Mouse (Mus musculus): ENCODE measurements around the gene Rora. TPM values are rescaled to one million over a fixed set of nuclear protein-coding genes. Genes with fewer than 3 reads are reported as not detected.

Rora gene
- polyA plus RNA-seq, 1 experiment from 2014 or later: 6.5 TPM

- Histone ChIP-seq H3K27ac (ENCODE audit: low read depth, low read length) (no peak overlapping the region), H3K4me1 (ENCODE audit: control insufficient read depth, insufficient read depth, low read length) (peaks cover 12% of the 10 kb centered on the region)
- ATAC-seq (replicated peaks; ENCODE audit: insufficient number of reproducible peaks, low FRiP score, low TSS enrichment): no peak
Observed at GRCm38 (mm10) chr9:68696425-68696956, 42.9 kb downstream of the Rora start.

GRCm38 (mm10) chr9:68699341-68699740, 45.8 kb downstream of the Rora start:
- H3K36me3 ChIP-seq (ENCODE audit: control insufficient read depth, insufficient read depth, low read length): no peaks in the 10 kb centered on the region
- no peaks in the 10 kb centered on the region for H3K9me3 ChIP-seq (replicated peaks; ENCODE audit: control insufficient read depth, low read length)
- 74% methylated on average over 1 of the region's 1 CpGs for WGBS (ENCODE audit: insufficient replicate concordance)
- ATAC-seq (replicated peaks; ENCODE audit: insufficient number of reproducible peaks, low FRiP score, low TSS enrichment): no peak
- no peak overlapping the region for H3K4me3 ChIP-seq (ENCODE audit: low read depth, low read length)
- H3K4me1 ChIP-seq (ENCODE audit: control insufficient read depth, insufficient read depth, low read length): peaks cover 12% of the 10 kb centered on the region
- H3K9ac ChIP-seq (ENCODE audit: low read depth, low read length): no peak overlapping the region
- peaks cover 6% of the 10 kb centered on the region; the same call in 1 of the 2 replicates for H3K27me3 ChIP-seq (ENCODE audit: control insufficient read depth, insufficient read depth, low read length)
- no peak overlapping the region for H3K4me2 ChIP-seq
- H3K27ac ChIP-seq (ENCODE audit: low read depth, low read length): no peak overlapping the region

More at GRCm38 (mm10) chr9:68696425-68696956, 42.9 kb downstream of the Rora start:
- H3K9ac ChIP-seq (ENCODE audit: low read depth, low read length): no peak overlapping the region
- 80% methylated on average over 3 of the region's 3 CpGs for WGBS (ENCODE audit: insufficient replicate concordance)
- no peak overlapping the region for H3K4me2 ChIP-seq
- peaks cover 8% of the 10 kb centered on the region; the same call in 1 of the 2 replicates for H3K27me3 ChIP-seq (ENCODE audit: control insufficient read depth, insufficient read depth, low read length)
- H3K36me3 ChIP-seq (ENCODE audit: control insufficient read depth, insufficient read depth, low read length): no peaks in the 10 kb centered on the region
- H3K9me3 ChIP-seq (replicated peaks; ENCODE audit: control insufficient read depth, low read length): no peaks in the 10 kb centered on the region
- no peak overlapping the region for H3K4me3 ChIP-seq (ENCODE audit: low read depth, low read length)

GRCm38 (mm10) chr9:68699856-68700255, 46.3 kb downstream of the Rora start:
- H3K4me2 ChIP-seq: no peak overlapping the region
- H3K9me3 ChIP-seq (replicated peaks; ENCODE audit: control insufficient read depth, low read length): no peaks in the 10 kb centered on the region
- H3K36me3 ChIP-seq (ENCODE audit: control insufficient read depth, insufficient read depth, low read length): no peaks in the 10 kb centered on the region
- no peak overlapping the region for H3K9ac ChIP-seq (ENCODE audit: low read depth, low read length)
- no peak overlapping the region for H3K4me3 ChIP-seq (ENCODE audit: low read depth, low read length)
- 63% methylated on average over 4 of the region's 4 CpGs for whole genome bisulfite sequencing (ENCODE audit: insufficient replicate concordance)
- peaks cover 10% of the 10 kb centered on the region for H3K4me1 ChIP-seq (ENCODE audit: control insufficient read depth, insufficient read depth, low read length)
- no peak overlapping the region for H3K27ac ChIP-seq (ENCODE audit: low read depth, low read length)
- ATAC-seq (replicated peaks; ENCODE audit: insufficient number of reproducible peaks, low FRiP score, low TSS enrichment): no peak
- peaks cover 6% of the 10 kb centered on the region; the same call in 1 of the 2 replicates for H3K27me3 ChIP-seq (ENCODE audit: control insufficient read depth, insufficient read depth, low read length)

GRCm38 (mm10) chr9:68707636-68708035, 54.0 kb downstream of the Rora start:
- no peak for ATAC-seq (replicated peaks; ENCODE audit: insufficient number of reproducible peaks, low FRiP score, low TSS enrichment)
- Histone ChIP-seq H3K36me3 (ENCODE audit: control insufficient read depth, insufficient read depth, low read length) (no peaks in the 10 kb centered on the region), H3K27ac (ENCODE audit: low read depth, low read length) (no peak overlapping the region), H3K4me3 (ENCODE audit: low read depth, low read length) (no peak overlapping the region), H3K4me2 (no peak overlapping the region), H3K9ac (ENCODE audit: low read depth, low read length) (no peak overlapping the region), H3K9me3 (replicated peaks; ENCODE audit: control insufficient read depth, low read length) (no peaks in the 10 kb centered on the region), H3K27me3 (ENCODE audit: control insufficient read depth, insufficient read depth, low read length) (no peaks in the 10 kb centered on the region), H3K4me1 (ENCODE audit: control insufficient read depth, insufficient read depth, low read length) (no peaks in the 10 kb centered on the region)
- WGBS (ENCODE audit: insufficient replicate concordance): 51% methylated on average over 5 of the region's 5 CpGs

GRCm38 (mm10) chr9:68709232-68709631, 55.6 kb downstream of the Rora start:
- H3K4me2 ChIP-seq: no peak overlapping the region
- H3K9ac ChIP-seq (ENCODE audit: low read depth, low read length): no peak overlapping the region
- no peak overlapping the region for H3K27ac ChIP-seq (ENCODE audit: low read depth, low read length)
- WGBS (ENCODE audit: insufficient replicate concordance): 64% methylated on average over 8 of the region's 8 CpGs
- H3K9me3 ChIP-seq (replicated peaks; ENCODE audit: control insufficient read depth, low read length): no peaks in the 10 kb centered on the region
- no peak overlapping the region for H3K4me3 ChIP-seq (ENCODE audit: low read depth, low read length)
- H3K27me3 ChIP-seq (ENCODE audit: control insufficient read depth, insufficient read depth, low read length): no peaks in the 10 kb centered on the region
- H3K4me1 ChIP-seq (ENCODE audit: control insufficient read depth, insufficient read depth, low read length): no peaks in the 10 kb centered on the region
- no peak for ATAC-seq (replicated peaks; ENCODE audit: insufficient number of reproducible peaks, low FRiP score, low TSS enrichment)
- H3K36me3 ChIP-seq (ENCODE audit: control insufficient read depth, insufficient read depth, low read length): no peaks in the 10 kb centered on the region

GRCm38 (mm10) chr9:68710893-68711654, 57.5 kb downstream of the Rora start:
- H3K27ac ChIP-seq (ENCODE audit: low read depth, low read length): no peak overlapping the region
- ATAC-seq (replicated peaks; ENCODE audit: insufficient number of reproducible peaks, low FRiP score, low TSS enrichment): no peak
- H3K4me3 ChIP-seq (ENCODE audit: low read depth, low read length): no peak overlapping the region
- 60% methylated on average over 14 of the region's 14 CpGs for WGBS (ENCODE audit: insufficient replicate concordance)
- H3K27me3 ChIP-seq (ENCODE audit: control insufficient read depth, insufficient read depth, low read length): no peaks in the 10 kb centered on the region
- H3K36me3 ChIP-seq (ENCODE audit: control insufficient read depth, insufficient read depth, low read length): no peaks in the 10 kb centered on the region
- H3K4me2 ChIP-seq: no peak overlapping the region; the same call in 1 of the 2 replicates
- H3K9ac ChIP-seq (ENCODE audit: low read depth, low read length): no peak overlapping the region
- no peaks in the 10 kb centered on the region for H3K4me1 ChIP-seq (ENCODE audit: control insufficient read depth, insufficient read depth, low read length)
- H3K9me3 ChIP-seq (replicated peaks; ENCODE audit: control insufficient read depth, low read length): no peaks in the 10 kb centered on the region

- no peaks in the 10 kb centered on the region for H3K4me1 ChIP-seq (ENCODE audit: control insufficient read depth, insufficient read depth, low read length)
- H3K4me3 ChIP-seq (ENCODE audit: low read depth, low read length): no peak overlapping the region
- 15% methylated on average over 5 of the region's 5 CpGs for WGBS (ENCODE audit: insufficient replicate concordance)
- H3K9ac ChIP-seq (ENCODE audit: low read depth, low read length): no peak overlapping the region
- ATAC-seq (replicated peaks; ENCODE audit: insufficient number of reproducible peaks, low FRiP score, low TSS enrichment): no peak
- no peaks in the 10 kb centered on the region for H3K36me3 ChIP-seq (ENCODE audit: control insufficient read depth, insufficient read depth, low read length)
- no peaks in the 10 kb centered on the region for H3K9me3 ChIP-seq (replicated peaks; ENCODE audit: control insufficient read depth, low read length)
- H3K27ac ChIP-seq (ENCODE audit: low read depth, low read length): no peak overlapping the region
- H3K27me3 ChIP-seq (ENCODE audit: control insufficient read depth, insufficient read depth, low read length): no peaks in the 10 kb centered on the region
- H3K4me2 ChIP-seq: no peak overlapping the region
Observed at GRCm38 (mm10) chr9:68716961-68717360, 63.4 kb downstream of the Rora start.

GRCm38 (mm10) chr9:68718427-68718826, 64.8 kb downstream of the Rora start:
- no peaks in the 10 kb centered on the region for H3K36me3 ChIP-seq (ENCODE audit: control insufficient read depth, insufficient read depth, low read length)
- H3K4me1 ChIP-seq (ENCODE audit: control insufficient read depth, insufficient read depth, low read length): no peaks in the 10 kb centered on the region
- H3K4me2 ChIP-seq: no peak overlapping the region
- H3K27ac ChIP-seq (ENCODE audit: low read depth, low read length): no peak overlapping the region
- no peak overlapping the region for H3K9ac ChIP-seq (ENCODE audit: low read depth, low read length)
- 80% methylated on average over 6 of the region's 6 CpGs for WGBS (ENCODE audit: insufficient replicate concordance)
- H3K4me3 ChIP-seq (ENCODE audit: low read depth, low read length): no peak overlapping the region
- ATAC-seq (replicated peaks; ENCODE audit: insufficient number of reproducible peaks, low FRiP score, low TSS enrichment): no peak
- no peaks in the 10 kb centered on the region for H3K27me3 ChIP-seq (ENCODE audit: control insufficient read depth, insufficient read depth, low read length)
- no peaks in the 10 kb centered on the region for H3K9me3 ChIP-seq (replicated peaks; ENCODE audit: control insufficient read depth, low read length)

GRCm38 (mm10) chr9:68719286-68719685, 65.7 kb downstream of the Rora start:
- Histone ChIP-seq H3K4me1 (ENCODE audit: control insufficient read depth, insufficient read depth, low read length) (peaks cover under 1% of the 10 kb centered on the region), H3K4me3 (ENCODE audit: low read depth, low read length) (no peak overlapping the region), H3K9me3 (replicated peaks; ENCODE audit: control insufficient read depth, low read length) (no peaks in the 10 kb centered on the region), H3K9ac (ENCODE audit: low read depth, low read length) (no peak overlapping the region), H3K27ac (ENCODE audit: low read depth, low read length) (no peak overlapping the region), H3K27me3 (ENCODE audit: control insufficient read depth, insufficient read depth, low read length) (no peaks in the 10 kb centered on the region), H3K4me2 (no peak overlapping the region), H3K36me3 (ENCODE audit: control insufficient read depth, insufficient read depth, low read length) (no peaks in the 10 kb centered on the region)
- whole genome bisulfite sequencing (ENCODE audit: insufficient replicate concordance): 78% methylated on average over 9 of the region's 9 CpGs
- ATAC-seq (replicated peaks; ENCODE audit: insufficient number of reproducible peaks, low FRiP score, low TSS enrichment): no peak
